Mouse (Mus musculus) midbrain, embryonic 14.5 days (tissue): ENCODE measurements around the gene Skil. TPM values are rescaled to one million over a fixed set of nuclear protein-coding genes. Genes with fewer than 3 reads are reported as not detected.
"Not testable (repeated sequence)": the region's sequence is repeated elsewhere in the genome, so short reads cannot be mapped to it uniquely, and the experiment has no call there.

ENCODE experiments used
- ATAC-seq: fragments of 200-750 bp; cut with Nextera tagmentation; 2 replicates; pipeline ENCODE4 v1.8.0; 2017; ENCODE audit warnings: moderate number of reproducible peaks, moderate library complexity; ENCODE audit not compliant: low FRiP score, low TSS enrichment
- DNase-seq: peaks from one replicate; pipeline ENCODE4 v3.0.0-alpha.2; 2015
- H3K27ac ChIP-seq: fragments of 300-500 bp; sonication (generic); replicated peaks from 2 replicates; pipeline ENCODE4 v1.5.1; 2014; ENCODE audit warnings: mild to moderate bottlenecking, low read depth, low read length, moderate library complexity
- H3K27me3 ChIP-seq: fragments of 300-500 bp; sonication (generic); 2 replicates; pipeline ENCODE4 v1.6.1; 2014; ENCODE audit warnings: low read length, control low read depth, mixed read lengths; ENCODE audit not compliant: control insufficient read depth, insufficient read depth
- H3K36me3 ChIP-seq: fragments of 300-500 bp; sonication (generic); 2 replicates; pipeline ENCODE4 v1.6.1; 2014; ENCODE audit warnings: low read length, control low read depth; ENCODE audit not compliant: control insufficient read depth, insufficient read depth
- H3K4me1 ChIP-seq: fragments of 300-500 bp; sonication (generic); 2 replicates; pipeline ENCODE4 v1.6.1; 2014; ENCODE audit warnings: mild to moderate bottlenecking, antibody characterized with exemption, low read length, control low read depth; ENCODE audit not compliant: control insufficient read depth, insufficient read depth
- H3K4me2 ChIP-seq: fragments of 300-500 bp; sonication (generic); 2 replicates; pipeline ENCODE4 v1.6.1; 2014; ENCODE audit warnings: mild to moderate bottlenecking, low read length, moderate library complexity
- H3K4me3 ChIP-seq: fragments of 300-500 bp; sonication (generic); replicated peaks from 2 replicates; pipeline ENCODE4 v1.5.1; 2014; ENCODE audit warnings: low read depth, low read length
- H3K9ac ChIP-seq: fragments of 300-500 bp; sonication (generic); replicated peaks from 2 replicates; pipeline ENCODE4 v1.6.1; 2014; ENCODE audit warnings: mild to moderate bottlenecking, low read length, moderate library complexity
- H3K9me3 ChIP-seq: fragments of 300-500 bp; sonication (generic); 2 replicates; pipeline ENCODE4 v1.6.1; 2016; ENCODE audit warnings: low read length, control low read depth, mixed read lengths; ENCODE audit not compliant: control insufficient read depth
- WGBS: fragments of 180-500 bp; shearing (Covaris S2); extraction: QIAGEN DNeasy Blood & Tissue Kit; methylation state at CpG from one replicate; pipeline ENCODE4 v1.1.7; 2014; 5-methylcytosine and 5-hydroxymethylcytosine counted together
- polyA plus RNA-seq: library from polyadenylated mRNA; unstranded; fragments of >200 nt; fragmentation: Nextera tagmentation; extraction: Ambion mirVana; gene quantifications from 2 replicates; pipeline ENCODE4 v1.2.1, GENCODE M21; 2014

Gene Skil
- polyA plus RNA-seq, 1 experiment from 2014 or later = 42.4 TPM

DNA sequence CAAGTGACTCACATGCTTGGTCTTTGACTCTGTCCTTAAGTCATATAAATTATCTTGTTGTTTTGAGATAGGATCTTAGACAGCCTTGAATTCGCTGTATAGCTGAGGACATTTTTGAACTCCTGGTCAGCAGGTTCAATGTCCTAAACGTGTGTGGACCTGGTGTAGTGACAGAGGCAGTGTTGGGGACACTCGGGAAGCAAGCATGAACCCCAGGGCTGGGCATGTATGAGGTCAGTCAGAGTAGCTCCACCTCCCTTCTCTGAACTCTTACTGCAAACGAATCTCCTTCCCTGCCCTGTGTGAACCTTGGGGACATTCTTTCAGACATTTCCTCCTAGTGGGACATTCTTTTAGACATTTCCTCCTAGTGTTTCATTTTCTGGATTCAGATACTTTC is 34.9 kb downstream of the Skil start:
- no peak overlapping the region for H3K4me2 ChIP-seq
- no peaks in the 10 kb centered on the region for H3K4me1 ChIP-seq
- H3K9me3 ChIP-seq = no peaks in the 10 kb centered on the region
- no peak overlapping the region for H3K4me3 ChIP-seq
- H3K27ac ChIP-seq = no peak overlapping the region
- no peaks in the 10 kb centered on the region for H3K27me3 ChIP-seq
- DNase-seq (no peak), ATAC-seq (no peak)
- H3K9ac ChIP-seq = no peak overlapping the region
- H3K36me3 ChIP-seq = no peaks in the 10 kb centered on the region
- WGBS = 62% methylated on average over 4 of the region's 4 CpGs

DNA sequence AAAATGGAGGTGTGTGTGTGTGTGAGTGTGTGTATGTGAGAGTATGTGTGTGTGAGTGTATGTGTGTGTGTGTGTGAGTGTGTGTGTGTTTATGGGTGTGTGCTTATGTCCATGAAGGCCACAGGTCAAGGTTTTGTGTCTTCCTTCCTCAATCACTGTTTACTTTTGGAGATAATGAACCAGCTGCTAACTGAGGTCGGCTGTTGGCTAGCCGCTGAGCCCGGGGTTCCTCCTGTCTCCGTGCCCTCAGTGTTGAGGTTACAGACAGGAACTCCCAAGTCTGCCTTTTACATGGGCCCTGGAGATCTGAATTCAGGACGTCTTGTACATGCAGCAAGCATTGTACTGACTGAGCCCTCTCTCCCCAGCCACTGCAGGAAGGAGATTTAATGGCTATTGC is 38.8 kb downstream of the Skil start:
- Histone ChIP-seq H3K4me1 (no peaks in the 10 kb centered on the region), H3K4me3 (no peak overlapping the region), H3K9me3 (no peaks in the 10 kb centered on the region), H3K36me3 (no peaks in the 10 kb centered on the region), H3K4me2 (no peak overlapping the region), H3K27me3 (no peaks in the 10 kb centered on the region), H3K27ac (no peak overlapping the region), H3K9ac (no peak overlapping the region)
- ATAC-seq (no peak), DNase-seq (no peak)
- WGBS = 75% methylated on average over 5 of the region's 5 CpGs

DNA sequence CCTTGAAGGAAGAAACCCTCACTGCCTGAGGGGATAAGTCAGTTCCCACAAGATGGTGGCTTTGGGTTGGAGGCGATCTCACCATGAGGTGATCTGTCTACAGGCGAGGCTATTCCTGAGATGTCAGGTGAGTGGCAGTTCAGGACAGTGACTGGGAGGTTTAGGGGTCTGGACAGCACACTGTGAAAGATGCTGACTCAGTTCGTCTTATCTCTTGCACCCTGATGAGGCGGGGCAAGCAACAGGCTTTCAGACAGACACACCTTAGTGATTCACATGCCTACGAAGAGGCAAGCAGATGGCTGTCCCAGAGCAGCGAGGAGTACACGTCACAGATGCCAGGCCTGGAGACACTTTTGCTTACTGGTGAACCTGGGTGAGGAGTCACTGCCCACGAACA is 39.4 kb downstream of the Skil start:
- no peaks in the 10 kb centered on the region for H3K4me1 ChIP-seq
- WGBS = 89% methylated on average over 8 of the region's 8 CpGs
- H3K9me3 ChIP-seq = no peaks in the 10 kb centered on the region
- DNase-seq = no peak
- no peak overlapping the region for H3K9ac ChIP-seq
- H3K27ac ChIP-seq = no peak overlapping the region
- ATAC-seq = no peak
- H3K4me3 ChIP-seq = no peak overlapping the region
- H3K4me2 ChIP-seq = no peak overlapping the region
- no peaks in the 10 kb centered on the region for H3K27me3 ChIP-seq
- H3K36me3 ChIP-seq = no peaks in the 10 kb centered on the region

DNA sequence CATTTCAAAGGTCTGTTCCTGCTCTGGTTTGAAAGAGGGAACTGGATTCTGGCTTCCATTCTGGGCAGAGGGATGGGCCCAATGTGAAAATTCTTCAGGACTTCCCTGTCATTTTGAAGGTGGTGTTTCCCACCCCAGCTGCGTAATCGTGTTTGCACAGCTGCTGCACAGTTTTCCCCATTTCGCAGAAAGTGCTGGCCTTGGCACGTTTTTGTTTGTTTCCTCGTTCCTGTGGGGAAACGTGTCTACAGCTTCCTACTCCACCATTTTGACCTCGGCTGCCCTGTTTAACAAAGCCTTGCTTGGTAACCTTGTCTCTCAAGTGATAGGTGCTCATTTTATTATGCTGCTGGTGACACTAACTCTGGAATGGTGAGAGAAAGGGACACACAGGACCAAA is 39.8 kb downstream of the Skil start:
- DNase-seq (no peak), ATAC-seq (no peak)
- Histone ChIP-seq H3K4me2 (no peak overlapping the region), H3K9me3 (no peaks in the 10 kb centered on the region), H3K9ac (no peak overlapping the region), H3K36me3 (no peaks in the 10 kb centered on the region), H3K4me1 (no peaks in the 10 kb centered on the region), H3K27me3 (no peaks in the 10 kb centered on the region), H3K4me3 (no peak overlapping the region), H3K27ac (no peak overlapping the region)
- WGBS = 82% methylated on average over 7 of the region's 7 CpGs

DNA sequence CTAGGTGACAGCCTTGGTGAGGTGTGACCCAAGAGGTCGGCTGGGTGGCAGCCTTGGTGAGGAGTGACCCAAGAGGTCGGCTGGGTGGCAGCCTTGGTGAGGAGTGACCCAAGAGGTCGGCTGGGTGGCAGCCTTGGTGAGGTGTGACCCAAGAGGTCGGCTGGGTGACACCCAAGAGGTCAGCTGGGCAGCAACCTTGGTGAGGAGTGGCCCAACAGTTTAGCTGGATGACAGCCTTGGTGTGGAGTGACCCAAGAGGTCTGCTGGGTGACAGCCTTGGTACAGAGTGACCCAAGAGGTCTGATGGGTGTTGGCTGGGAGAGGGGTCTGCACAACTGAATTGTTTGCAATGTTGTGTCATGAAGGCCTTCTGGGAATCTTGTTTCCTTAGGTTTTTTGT is 41.7 kb downstream of the Skil start:
- H3K4me1 ChIP-seq, H3K27ac ChIP-seq, H3K4me3 ChIP-seq, H3K4me2 ChIP-seq, H3K9me3 ChIP-seq, H3K27me3 ChIP-seq, DNase-seq, H3K9ac ChIP-seq, ATAC-seq, H3K36me3 ChIP-seq: not testable (repeated sequence)
- WGBS = 76% methylated on average over 4 of the region's 4 CpGs

DNA sequence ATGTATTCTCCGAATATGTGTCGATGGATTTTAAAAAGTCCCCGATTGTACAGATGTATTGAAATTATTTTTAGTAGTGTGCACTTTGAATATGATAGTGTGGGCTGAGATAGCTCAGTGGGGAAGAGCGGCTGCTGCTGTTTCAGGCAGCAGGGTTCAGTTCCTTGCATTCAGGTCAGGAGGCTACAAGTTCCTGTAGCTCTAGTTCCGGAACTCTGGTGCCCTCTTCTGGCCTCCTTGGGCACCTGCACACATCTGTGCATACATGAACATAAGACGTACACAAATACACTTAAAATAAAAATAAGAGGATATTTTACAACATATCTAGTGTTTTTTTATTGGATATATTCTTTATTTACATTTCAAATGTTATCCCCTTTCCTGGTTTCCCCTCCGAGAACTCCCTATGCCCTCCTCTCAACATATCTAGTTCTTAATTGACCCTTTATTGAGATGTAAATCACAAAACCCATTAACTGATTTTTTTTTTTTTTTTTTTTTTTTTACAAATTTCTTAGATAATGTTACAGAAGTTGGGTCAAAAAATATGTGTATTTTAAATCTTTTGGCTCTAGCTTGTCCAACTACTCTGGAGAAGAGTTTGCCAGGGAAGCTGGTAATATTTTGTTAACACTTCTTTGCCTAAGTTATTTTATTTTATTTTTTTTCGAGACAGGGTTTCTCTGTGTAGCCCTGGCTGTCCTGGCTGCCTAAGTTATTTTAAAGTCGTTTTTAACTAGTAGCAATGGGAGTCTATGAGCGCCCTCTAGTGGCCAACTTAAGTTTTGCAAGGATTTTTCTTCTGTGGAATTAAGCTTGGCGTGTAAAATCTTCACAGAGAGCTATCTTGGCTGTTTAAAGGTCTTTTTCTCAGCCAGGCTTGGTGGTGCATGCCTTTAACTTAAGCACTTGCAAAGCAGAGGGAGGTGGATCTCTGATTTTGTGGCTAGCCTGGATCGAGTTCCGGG is 43.9 kb downstream of the Skil start:
- ATAC-seq (no peak), DNase-seq (peak; percentile 92)
- no peak overlapping the region for H3K9ac ChIP-seq
- no peak overlapping the region for H3K27ac ChIP-seq
- H3K4me2 ChIP-seq = no peak overlapping the region
- no peaks in the 10 kb centered on the region for H3K36me3 ChIP-seq
- no peaks in the 10 kb centered on the region for H3K9me3 ChIP-seq
- 58% methylated on average over 13 of the region's 13 CpGs for WGBS
- H3K4me3 ChIP-seq = no peak overlapping the region
- no peaks in the 10 kb centered on the region for H3K27me3 ChIP-seq
- H3K4me1 ChIP-seq = no peaks in the 10 kb centered on the region

DNA sequence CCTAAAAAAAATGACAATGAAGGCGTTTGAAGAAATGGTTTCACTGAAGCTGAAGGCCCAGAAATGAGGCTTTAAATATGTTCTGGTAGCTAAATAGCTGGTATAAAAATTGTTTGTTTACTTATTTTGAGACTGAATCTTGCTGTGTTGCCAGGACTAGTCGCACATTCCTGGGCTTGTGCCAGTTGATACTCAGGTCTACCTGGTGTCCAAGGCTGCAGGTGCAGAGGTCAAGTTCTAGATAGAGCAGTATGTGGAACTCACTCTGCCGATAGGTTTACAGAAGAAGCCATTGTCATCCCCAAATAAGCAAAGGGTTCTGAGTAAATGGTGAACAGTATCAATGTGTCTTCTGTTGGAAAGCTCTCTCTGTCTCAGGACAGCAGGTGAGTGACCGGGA is 46.8 kb downstream of the Skil start:
- WGBS = 91% methylated on average over 4 of the region's 4 CpGs
- no peak for ATAC-seq

DNA sequence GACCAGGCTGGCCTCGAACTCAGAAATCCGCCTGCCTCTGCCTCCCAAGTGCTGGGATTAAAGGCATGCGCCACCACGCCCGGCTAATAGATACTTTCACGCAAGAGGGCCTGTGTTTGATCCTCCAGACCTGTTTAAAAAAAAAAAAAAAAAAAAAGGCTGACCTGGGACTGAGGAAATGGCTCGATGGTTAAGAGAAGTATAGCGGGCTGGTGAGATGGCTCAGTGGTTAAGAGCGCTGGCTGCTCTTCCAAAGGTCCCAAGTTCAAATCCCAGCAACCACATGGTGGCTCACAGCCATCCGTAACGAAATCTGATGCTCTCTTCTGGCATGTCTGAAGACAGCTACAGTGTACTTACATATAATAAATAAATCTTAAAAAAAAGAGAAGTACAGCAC is 50.4 kb downstream of the Skil start:
- H3K9ac ChIP-seq, ATAC-seq, H3K27ac ChIP-seq, DNase-seq, H3K4me3 ChIP-seq, H3K4me2 ChIP-seq, H3K9me3 ChIP-seq, H3K4me1 ChIP-seq, H3K36me3 ChIP-seq, H3K27me3 ChIP-seq: not testable (repeated sequence)
- 79% methylated on average over 11 of the region's 11 CpGs for WGBS

More for the DNA sequence above, 46.8 kb downstream of the Skil start:
- no peaks in the 10 kb centered on the region for H3K36me3 ChIP-seq
- H3K4me3 ChIP-seq = no peak overlapping the region
- H3K4me1 ChIP-seq = no peaks in the 10 kb centered on the region
- H3K27ac ChIP-seq = no peak overlapping the region
- H3K9me3 ChIP-seq = no peaks in the 10 kb centered on the region
- H3K27me3 ChIP-seq = no peaks in the 10 kb centered on the region
- no peak overlapping the region for H3K9ac ChIP-seq
- DNase-seq = no peak
- no peak overlapping the region for H3K4me2 ChIP-seq
